Mouse (Mus musculus) frontal cortex, postnatal 10 days (tissue): ENCODE data around the gene Olfr933.

Experiments
- DNase-seq, 2 experiments: peaks; one replicate each; pipeline ENCODE4 v3.0.0; 2022; ENCODE audit warnings: low spot score in 2 of 2, mixed read lengths in 1 of 2

The Olfr933 gene

GRCm38 (mm10) chr9:38972013-38972412 is at the start of gene Olfr933:
TSS of gene Olfr933 (plus strand) at chr9:38972313.
- DNase-seq = no peak

- no peak for DNase-seq
Observed at GRCm38 (mm10) chr9:38929509-38929908, 42.6 kb upstream of the Olfr933 start, which contains the start of gene Olfr930. TSS of gene Olfr930 (plus strand) at chr9:38929809.

GRCm38 (mm10) chr9:38953401-38954123 is 18.6 kb upstream of the Olfr933 start:
- no peak for DNase-seq

DNA sequence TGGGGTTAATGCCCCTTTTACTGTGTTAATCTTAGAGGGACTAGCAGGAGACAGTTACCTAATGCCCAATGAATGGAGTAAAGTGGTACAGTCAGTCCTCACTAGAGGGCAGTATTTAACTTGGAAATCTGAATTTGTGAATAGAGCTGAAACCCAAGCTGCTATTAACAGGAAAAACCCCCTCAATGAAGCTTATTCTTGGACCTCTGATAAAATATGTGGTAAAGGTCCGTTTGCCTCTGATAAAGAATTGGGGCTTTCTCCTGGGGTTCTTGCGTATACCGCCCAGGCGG is 18.0 kb upstream of the Olfr933 start:
- DNase-seq = no peak

- DNase-seq = no peak
Observed at GRCm38 (mm10) chr9:38988215-38988614, 16.1 kb downstream of the Olfr933 start, which contains the start of gene Olfr934. TSS of gene Olfr934 (minus strand) at chr9:38988315.

GRCm38 (mm10) chr9:38999583-38999982 is 27.5 kb downstream of the Olfr933 start, which contains the start of gene Olfr935:
TSS of gene Olfr935 (minus strand) at chr9:38999683.
- DNase-seq = no peak

GRCm38 (mm10) chr9:39023277-39023676 is 51.2 kb downstream of the Olfr933 start, which contains the start of gene Olfr146:
TSS of gene Olfr146 (minus strand) at chr9:39023377.
- DNase-seq = no peak
